Mouse (Mus musculus): ENCODE results near the gene D5Ertd579e. TPM values are rescaled to one million over a fixed set of nuclear protein-coding genes. Genes with fewer than 3 reads are reported as not detected.
A peak's percentile ranks its signal among the peaks of the same experiment; 100 is the strongest.

Gene D5Ertd579e
- polyA plus RNA-seq, 1 experiment from 2014 or later, result 39.4 TPM

GRCm38 (mm10) chr5:36594344-36594743 is 101.5 kb downstream of the D5Ertd579e start:
- H3K4me2 ChIP-seq (replicated peaks), result no peak overlapping the region
- no peaks in the 10 kb centered on the region for H3K9me3 ChIP-seq
- no peak for ATAC-seq
- 82% methylated on average over 3 of the region's 3 CpGs for WGBS
- H3K27ac ChIP-seq, result no peak overlapping the region
- no peak overlapping the region for H3K9ac ChIP-seq (replicated peaks)
- no peaks in the 10 kb centered on the region for H3K27me3 ChIP-seq
- H3K4me3 ChIP-seq (replicated peaks), result no peak overlapping the region
- peaks cover 10% of the 10 kb centered on the region for H3K36me3 ChIP-seq
- H3K4me1 ChIP-seq (replicated peaks), result no peaks in the 10 kb centered on the region

DNA sequence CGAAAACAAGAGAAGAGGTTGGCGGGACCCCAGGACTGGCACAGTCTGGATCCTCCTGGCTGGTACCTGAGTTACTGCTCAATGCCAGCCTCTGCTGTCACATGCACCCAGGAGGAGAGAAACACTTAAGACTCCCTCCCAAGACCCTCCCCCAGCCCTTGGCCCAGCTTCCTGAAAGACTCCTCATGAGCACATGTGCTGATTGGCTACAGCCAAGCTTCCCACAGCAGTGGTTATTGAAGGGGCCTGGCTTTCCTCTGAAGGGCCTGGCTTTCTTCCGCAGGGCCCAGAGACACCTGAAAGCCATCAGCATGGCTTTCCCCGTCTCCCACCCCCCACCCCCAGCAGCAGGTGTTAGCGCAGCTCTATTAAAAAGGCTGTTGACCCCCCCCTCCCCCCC is 102.6 kb downstream of the D5Ertd579e start, which contains the start of gene Tbc1d14:
Gene Tbc1d14, minus strand, starts transcription at position 101 of the 400 bp plus-strand sequence.
- 0 out of 2 replicates have a peak, but pooled peaks cover 1% of the 10 kb centered on the region for H3K4me1 ChIP-seq (replicated peaks)
- no peak within 1 kb of the TSS for H3K9ac ChIP-seq (replicated peaks)
- no peaks in the 10 kb centered on the region for H3K9me3 ChIP-seq
- H3K36me3 ChIP-seq, result no peaks in the 10 kb centered on the region
- no peaks in the 10 kb centered on the region for H3K27me3 ChIP-seq
- no peak within 1 kb of the TSS for H3K27ac ChIP-seq
- no peak for ATAC-seq
- H3K4me3 ChIP-seq (replicated peaks), result no peak within 1 kb of the TSS
- no peak within 1 kb of the TSS for H3K4me2 ChIP-seq (replicated peaks)
- 89% methylated on average over 5 of the region's 5 CpGs for WGBS

DNA sequence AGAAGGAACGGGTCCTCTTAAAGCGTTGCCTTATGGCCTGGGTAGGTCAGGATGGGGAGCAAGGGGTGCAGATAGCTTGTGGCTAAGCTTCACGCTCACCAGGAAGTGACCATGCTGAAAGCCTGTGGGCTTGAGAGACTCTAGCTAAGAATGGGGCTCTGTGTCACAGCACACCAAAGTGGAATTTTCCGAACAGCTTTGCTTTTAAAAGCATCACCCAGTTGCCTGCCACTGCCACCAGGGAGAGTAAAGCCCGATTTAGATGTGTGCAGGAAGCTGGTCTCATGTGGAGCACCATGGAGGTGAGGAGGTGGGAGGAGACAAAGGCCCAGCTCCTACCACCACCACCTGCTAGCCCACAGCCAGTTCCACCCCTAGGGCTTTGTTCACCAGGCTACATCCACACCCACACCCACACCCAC is 105.3 kb downstream of the D5Ertd579e start:
- Histone ChIP-seq H3K9ac (replicated peaks) (no peak overlapping the region), H3K9me3 (no peaks in the 10 kb centered on the region), H3K36me3 (no peaks in the 10 kb centered on the region), H3K4me1 (replicated peaks) (0 out of 2 replicates have a peak, but pooled peaks cover 3% of the 10 kb centered on the region), H3K27ac (no peak overlapping the region), H3K4me3 (replicated peaks) (no peak overlapping the region), H3K27me3 (0 out of 2 replicates have a peak, but pooled peaks cover 4% of the 10 kb centered on the region), H3K4me2 (replicated peaks) (no peak overlapping the region)
- WGBS, result 80% methylated on average over 5 of the region's 5 CpGs
- no peak for ATAC-seq

DNA sequence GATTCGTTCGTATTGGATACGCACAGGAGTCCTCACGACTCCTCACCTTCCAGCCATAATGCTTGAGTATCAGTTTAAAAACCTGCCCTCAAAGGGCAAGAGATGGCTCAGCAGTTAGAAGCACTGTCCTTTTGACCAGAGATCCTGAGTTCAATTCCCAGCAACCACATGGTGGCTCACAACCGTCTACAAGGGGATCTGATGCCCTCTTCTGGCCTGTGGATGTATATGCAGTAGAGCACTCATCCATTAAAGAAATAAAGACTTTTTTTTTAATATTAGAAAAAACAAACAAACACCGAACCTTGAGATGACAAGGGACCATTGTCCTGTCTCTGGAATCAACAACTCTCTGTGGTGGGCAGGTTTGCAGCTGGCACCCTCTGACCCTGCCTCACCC is 111.5 kb downstream of the D5Ertd579e start:
- H3K36me3 ChIP-seq, result no peaks in the 10 kb centered on the region
- peaks cover 16% of the 10 kb centered on the region for H3K4me1 ChIP-seq (replicated peaks)
- no peaks in the 10 kb centered on the region for H3K9me3 ChIP-seq
- no peak overlapping the region for H3K27ac ChIP-seq
- H3K4me3 ChIP-seq (replicated peaks), result no peak overlapping the region
- no peak overlapping the region for H3K9ac ChIP-seq (replicated peaks)
- ATAC-seq, result no peak
- H3K27me3 ChIP-seq, result 0 out of 2 replicates have a peak, but pooled peaks cover 4% of the 10 kb centered on the region
- H3K4me2 ChIP-seq (replicated peaks), result no peak overlapping the region
- WGBS, result 68% methylated on average over 6 of the region's 6 CpGs

DNA sequence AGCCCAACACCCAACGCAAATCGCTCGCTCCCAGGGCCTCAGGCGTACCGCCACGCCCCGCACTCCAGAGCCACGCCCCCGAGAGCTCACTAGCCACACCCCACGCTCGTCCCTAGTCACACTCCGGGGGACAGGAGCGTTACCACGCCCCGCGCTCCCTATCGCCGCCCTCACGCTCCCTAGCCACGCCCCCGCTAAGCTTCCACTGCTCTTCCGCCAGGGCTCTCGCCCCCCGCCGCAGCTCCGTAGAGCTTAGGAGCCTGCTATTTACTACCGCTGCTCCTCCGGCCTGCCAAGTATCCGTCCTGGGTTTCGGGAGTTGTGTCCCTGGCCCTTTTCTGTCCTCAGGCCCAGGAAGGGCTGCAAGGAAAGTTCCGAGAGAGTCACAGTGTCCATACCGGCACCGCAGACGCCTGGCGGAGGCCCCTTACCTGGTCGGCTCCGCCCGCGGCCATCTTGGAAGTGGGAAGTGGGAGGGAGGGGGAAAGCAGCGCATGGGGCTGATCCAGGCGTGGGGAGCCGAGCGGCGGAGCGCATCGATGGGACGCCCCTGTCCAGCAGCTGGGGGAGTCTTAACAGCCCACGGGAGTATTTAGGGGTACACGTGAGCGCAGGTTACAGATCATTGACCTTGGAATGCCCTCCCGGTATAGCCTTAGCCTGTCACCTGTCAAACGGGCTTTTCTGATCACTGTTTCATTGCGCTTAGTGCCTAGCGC is 113.7 kb downstream of the D5Ertd579e start:
- Histone ChIP-seq H3K9ac (replicated peaks) (peak overlapping the region; percentile 69), H3K9me3 (no peaks in the 10 kb centered on the region), H3K4me2 (replicated peaks) (peak overlapping the region; percentile 92), H3K36me3 (no peaks in the 10 kb centered on the region), H3K27ac (peak overlapping the region; percentile 90), H3K4me3 (replicated peaks) (peak overlapping the region; percentile 63), H3K27me3 (0 out of 2 replicates have a peak, but pooled peaks cover 4% of the 10 kb centered on the region), H3K4me1 (replicated peaks) (peaks cover 13% of the 10 kb centered on the region)
- 1% methylated on average over 52 of the region's 54 CpGs for WGBS
- ATAC-seq, result peak; percentile 96

DNA sequence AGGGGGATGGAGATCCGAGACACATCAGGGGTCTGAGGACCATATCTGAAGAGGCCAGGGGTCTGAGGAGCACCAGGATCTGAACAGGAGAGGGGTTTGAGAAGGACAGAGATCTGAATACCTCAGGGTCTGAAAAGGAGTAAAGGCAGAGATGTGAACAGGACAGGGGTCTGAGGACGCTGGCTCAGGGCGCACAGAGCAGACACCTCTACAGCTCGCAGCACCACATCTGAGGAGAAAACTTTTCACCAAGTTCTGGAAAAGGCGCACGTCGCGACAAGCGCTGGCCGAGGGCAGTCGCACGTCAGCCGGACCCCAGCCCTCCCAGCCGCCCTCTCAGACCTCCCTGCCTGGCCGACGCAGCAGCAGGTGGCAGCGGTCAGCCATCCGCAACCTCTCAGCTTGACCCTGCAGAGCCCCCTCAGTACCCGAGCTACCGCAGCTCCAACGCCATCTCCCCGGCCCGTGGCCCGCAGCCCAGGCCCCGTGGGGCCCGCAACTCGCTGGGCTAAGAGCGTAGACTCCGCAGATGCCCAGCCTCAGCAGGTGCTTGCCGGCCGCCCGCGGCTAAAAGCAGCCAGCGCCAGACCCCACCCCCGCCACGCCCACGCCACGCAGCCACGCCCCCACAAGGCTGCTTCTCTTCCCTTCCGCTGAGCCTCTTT is 114.4 kb downstream of the D5Ertd579e start:
- H3K27me3 ChIP-seq, result 0 out of 2 replicates have a peak, but pooled peaks cover 4% of the 10 kb centered on the region
- H3K9ac ChIP-seq (replicated peaks), result peak overlapping the region; percentile 69
- ATAC-seq, result peak; percentile 87
- 1% methylated on average over 39 of the region's 40 CpGs for WGBS
- H3K4me2 ChIP-seq (replicated peaks), result peak overlapping the region; percentile 92
- H3K36me3 ChIP-seq, result no peaks in the 10 kb centered on the region
- H3K4me3 ChIP-seq (replicated peaks), result peak overlapping the region; percentile 63
- no peaks in the 10 kb centered on the region for H3K9me3 ChIP-seq
- H3K27ac ChIP-seq, result peak overlapping the region; percentile 90
- peaks cover 13% of the 10 kb centered on the region for H3K4me1 ChIP-seq (replicated peaks)

DNA sequence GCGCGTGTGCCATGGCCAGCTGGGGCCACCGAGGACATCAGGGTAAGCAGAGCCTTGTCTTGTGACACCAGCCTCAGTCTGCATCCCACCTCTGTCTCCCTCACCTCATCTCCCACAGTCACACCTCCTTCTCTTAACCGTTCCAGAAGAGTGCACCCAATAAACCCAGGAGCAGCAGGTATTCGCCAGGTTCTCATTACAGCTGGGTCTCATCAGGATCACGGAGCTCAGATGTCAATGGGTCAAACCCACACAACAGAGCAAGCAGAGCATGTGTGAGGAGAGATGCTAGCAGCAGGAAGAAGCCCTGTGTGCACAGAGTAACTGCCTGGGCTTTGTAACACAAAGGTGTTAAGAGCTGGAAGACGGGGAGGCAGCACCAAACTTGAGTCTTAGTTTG is 115.9 kb downstream of the D5Ertd579e start:
- no peak overlapping the region for H3K4me2 ChIP-seq (replicated peaks)
- no peaks in the 10 kb centered on the region for H3K27me3 ChIP-seq
- H3K9me3 ChIP-seq, result no peaks in the 10 kb centered on the region
- no peak overlapping the region for H3K9ac ChIP-seq (replicated peaks)
- H3K4me3 ChIP-seq (replicated peaks), result no peak overlapping the region
- peaks cover 13% of the 10 kb centered on the region for H3K4me1 ChIP-seq (replicated peaks)
- H3K27ac ChIP-seq, result no peak overlapping the region
- 87% methylated on average over 7 of the region's 7 CpGs for WGBS
- no peak for ATAC-seq
- no peaks in the 10 kb centered on the region for H3K36me3 ChIP-seq

GRCm38 (mm10) chr5:36578982-36579381 is 116.8 kb downstream of the D5Ertd579e start:
- WGBS, result 94% methylated on average over 2 of the region's 2 CpGs
- no peak for ATAC-seq
- Histone ChIP-seq H3K4me2 (replicated peaks) (no peak overlapping the region), H3K9ac (replicated peaks) (no peak overlapping the region), H3K36me3 (no peaks in the 10 kb centered on the region), H3K4me1 (replicated peaks) (peaks cover 15% of the 10 kb centered on the region), H3K27me3 (no peaks in the 10 kb centered on the region), H3K9me3 (no peaks in the 10 kb centered on the region), H3K4me3 (replicated peaks) (no peak overlapping the region), H3K27ac (no peak overlapping the region)

- WGBS, result 86% methylated on average over 3 of the region's 3 CpGs
- Histone ChIP-seq H3K9me3 (no peaks in the 10 kb centered on the region), H3K4me2 (replicated peaks) (no peak overlapping the region), H3K4me3 (replicated peaks) (no peak overlapping the region), H3K27me3 (no peaks in the 10 kb centered on the region), H3K4me1 (replicated peaks) (peaks cover 13% of the 10 kb centered on the region), H3K36me3 (peaks cover 2% of the 10 kb centered on the region), H3K27ac (no peak overlapping the region), H3K9ac (replicated peaks) (no peak overlapping the region)
- ATAC-seq, result no peak
These were observed 119.4 kb downstream of the D5Ertd579e start for GRCm38 (mm10) chr5:36576457-36576856.

DNA sequence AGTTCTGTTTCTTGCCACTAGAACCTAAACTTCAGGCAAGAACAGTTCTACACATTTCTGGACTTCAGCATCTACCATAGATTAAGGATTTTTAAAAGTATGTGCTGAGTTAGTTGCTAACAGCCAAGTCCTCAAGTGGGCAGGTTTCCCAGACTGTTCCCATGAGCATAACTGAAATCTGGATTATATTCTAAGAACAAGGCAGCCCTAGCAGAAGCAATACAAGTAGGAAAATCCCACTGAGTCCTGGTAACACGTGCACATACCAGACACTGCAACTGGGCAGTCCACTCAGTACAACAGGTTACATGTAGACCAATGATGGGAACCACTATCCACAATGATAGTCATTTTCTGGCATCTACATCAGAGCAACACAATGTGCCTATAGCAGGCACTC is 120.1 kb downstream of the D5Ertd579e start:
- ATAC-seq, result no peak
- no peak overlapping the region for H3K4me2 ChIP-seq (replicated peaks)
- H3K27me3 ChIP-seq, result no peaks in the 10 kb centered on the region
- H3K4me1 ChIP-seq (replicated peaks), result peaks cover 6% of the 10 kb centered on the region
- H3K9me3 ChIP-seq, result no peaks in the 10 kb centered on the region
- H3K4me3 ChIP-seq (replicated peaks), result no peak overlapping the region
- WGBS, result 68% methylated on average over 1 of the region's 1 CpGs
- H3K9ac ChIP-seq (replicated peaks), result no peak overlapping the region
- no peak overlapping the region for H3K27ac ChIP-seq
- peaks cover 10% of the 10 kb centered on the region for H3K36me3 ChIP-seq

- 88% methylated on average over 3 of the region's 3 CpGs for WGBS
- Histone ChIP-seq H3K27me3 (no peaks in the 10 kb centered on the region), H3K9me3 (no peaks in the 10 kb centered on the region), H3K4me1 (replicated peaks) (peaks cover 5% of the 10 kb centered on the region; the same call in 1 of the 2 replicates), H3K27ac (no peak overlapping the region), H3K9ac (replicated peaks) (no peak overlapping the region), H3K4me2 (replicated peaks) (no peak overlapping the region), H3K4me3 (replicated peaks) (no peak overlapping the region), H3K36me3 (peaks cover 15% of the 10 kb centered on the region)
- no peak for ATAC-seq
These were observed 120.6 kb downstream of the D5Ertd579e start for GRCm38 (mm10) chr5:36575227-36575626.

DNA sequence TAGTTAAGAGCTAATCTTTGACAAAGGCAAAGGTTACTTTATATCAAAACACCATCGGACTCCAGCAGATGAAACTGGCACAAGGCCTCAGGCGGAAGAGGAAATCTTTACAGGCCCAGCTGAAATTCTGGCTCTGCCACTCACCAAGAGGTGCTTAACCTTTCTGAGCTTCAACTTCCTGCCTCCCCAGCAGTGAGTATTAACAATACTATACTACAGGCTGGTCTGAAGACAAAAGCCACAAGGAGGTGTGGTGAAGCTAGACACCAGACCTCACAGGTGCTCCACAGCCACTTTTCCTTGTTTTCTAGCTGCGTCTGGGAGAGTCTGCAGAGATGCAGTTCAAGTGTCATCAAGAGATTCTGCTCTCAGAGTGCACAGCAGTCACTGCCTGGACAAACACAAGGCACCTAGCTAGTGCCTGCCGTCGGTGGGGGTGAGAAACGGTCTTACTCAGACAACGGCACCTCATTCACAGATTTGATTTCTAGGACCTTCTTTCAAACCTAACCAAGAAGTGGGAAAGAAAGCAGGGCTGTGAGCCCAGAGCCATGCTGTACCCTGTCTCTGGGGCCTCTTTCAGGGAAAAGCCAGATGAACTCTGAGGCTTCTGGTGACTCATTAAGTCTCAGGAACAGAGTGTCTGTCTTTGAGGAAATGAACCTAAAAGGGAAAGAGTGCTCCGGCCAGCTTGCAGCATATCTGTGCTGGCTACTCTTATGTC is 121.5 kb downstream of the D5Ertd579e start:
- H3K4me1 ChIP-seq (replicated peaks), result peaks cover 5% of the 10 kb centered on the region; the same call in 1 of the 2 replicates
- no peak for ATAC-seq
- H3K36me3 ChIP-seq, result peaks cover 15% of the 10 kb centered on the region
- WGBS, result 65% methylated on average over 8 of the region's 8 CpGs
- H3K9ac ChIP-seq (replicated peaks), result no peak overlapping the region
- no peak overlapping the region for H3K4me2 ChIP-seq (replicated peaks)
- H3K27ac ChIP-seq, result no peak overlapping the region
- no peak overlapping the region for H3K4me3 ChIP-seq (replicated peaks)
- H3K9me3 ChIP-seq, result no peaks in the 10 kb centered on the region
- no peaks in the 10 kb centered on the region for H3K27me3 ChIP-seq

Data from midbrain, embryonic 13.5 days (tissue).